Mouse (Mus musculus): ENCODE results near the gene Kif6. TPM values are rescaled to one million over a fixed set of nuclear protein-coding genes. Genes with fewer than 3 reads are reported as not detected.

Kif6 gene
- total RNA-seq, 2 experiments from 2014 or later = not detected

- no peak for DNase-seq (ENCODE audit: low spot score)
Observed at GRCm38 (mm10) chr17:49788187-49788974, 173.4 kb downstream of the Kif6 start.

- DNase-seq (ENCODE audit: low spot score) = no peak
Observed at GRCm38 (mm10) chr17:49791546-49791945, 176.6 kb downstream of the Kif6 start.

- DNase-seq (ENCODE audit: low spot score) = no peak
Observed at GRCm38 (mm10) chr17:49792217-49792743, 177.3 kb downstream of the Kif6 start.

- DNase-seq (ENCODE audit: low spot score) = no peak
Observed at GRCm38 (mm10) chr17:49792946-49793345, 178.0 kb downstream of the Kif6 start.

- no peak for DNase-seq (ENCODE audit: low spot score)
Observed at GRCm38 (mm10) chr17:49793965-49794364, 179.0 kb downstream of the Kif6 start.

GRCm38 (mm10) chr17:49795241-49795640 is 180.3 kb downstream of the Kif6 start:
- no peak for DNase-seq (ENCODE audit: low spot score)

- DNase-seq (ENCODE audit: low spot score) = no peak
Observed at GRCm38 (mm10) chr17:49796116-49796515, 181.2 kb downstream of the Kif6 start.

- DNase-seq (ENCODE audit: low spot score) = no peak
Observed at GRCm38 (mm10) chr17:49799168-49799567, 184.2 kb downstream of the Kif6 start.

GRCm38 (mm10) chr17:49800157-49800556 is 185.2 kb downstream of the Kif6 start:
- no peak for DNase-seq (ENCODE audit: low spot score)

- DNase-seq (ENCODE audit: low spot score) = no peak
Observed at GRCm38 (mm10) chr17:49807461-49807860, 192.5 kb downstream of the Kif6 start.

GRCm38 (mm10) chr17:49808712-49809343 is 193.9 kb downstream of the Kif6 start:
- no peak for DNase-seq (ENCODE audit: low spot score)

- DNase-seq (ENCODE audit: low spot score) = no peak
Observed at GRCm38 (mm10) chr17:49813893-49814640, 199.1 kb downstream of the Kif6 start.

GRCm38 (mm10) chr17:49816067-49816565 is 201.2 kb downstream of the Kif6 start:
- DNase-seq (ENCODE audit: low spot score) = no peak

- DNase-seq (ENCODE audit: low spot score) = no peak
Observed at GRCm38 (mm10) chr17:49816703-49817102, 201.8 kb downstream of the Kif6 start.

- DNase-seq (ENCODE audit: low spot score) = no peak
Observed at GRCm38 (mm10) chr17:49820203-49820602, 205.3 kb downstream of the Kif6 start.

GRCm38 (mm10) chr17:49824142-49824840 is 209.4 kb downstream of the Kif6 start:
- no peak for DNase-seq (ENCODE audit: low spot score)

GRCm38 (mm10) chr17:49824841-49825450 is 210.0 kb downstream of the Kif6 start:
- DNase-seq (ENCODE audit: low spot score) = no peak

- no peak for DNase-seq (ENCODE audit: low spot score)
Observed at GRCm38 (mm10) chr17:49825831-49826230, 210.9 kb downstream of the Kif6 start.

GRCm38 (mm10) chr17:49831745-49832144 is 216.8 kb downstream of the Kif6 start:
- DNase-seq (ENCODE audit: low spot score) = no peak

GRCm38 (mm10) chr17:49834044-49834545 is 219.2 kb downstream of the Kif6 start:
- no peak for DNase-seq (ENCODE audit: low spot score)

GRCm38 (mm10) chr17:49837417-49837816 is 222.5 kb downstream of the Kif6 start:
- no peak for DNase-seq (ENCODE audit: low spot score)
